Mouse (Mus musculus) layer of hippocampus, postnatal 36 days (tissue): Measurements from ENCODE around the gene H2-K1. TPM values are rescaled to one million over a fixed set of nuclear protein-coding genes. Genes with fewer than 3 reads are reported as not detected.

ENCODE experiments used
- DNase-seq, 2 experiments: peaks; one replicate each; pipeline ENCODE4 v3.0.0; 2022
- total RNA-seq, 2 experiments: library from RNA; stranded (reverse); gene quantifications; 2 replicates each; pipeline ENCODE4 v1.2.3; 2021

Gene H2-K1
- total RNA-seq, 2 experiments from 2014 or later, result 16.3 to 16.9 TPM

GRCm38 (mm10) chr17:33981192-33981909 is 18.8 kb downstream of the H2-K1 start:
- DNase-seq, result peak; percentile 83

- no peak for DNase-seq
These were observed 19.7 kb downstream of the H2-K1 start for GRCm38 (mm10) chr17:33980181-33981035.

- DNase-seq, result no peak
These were observed 20.6 kb downstream of the H2-K1 start for GRCm38 (mm10) chr17:33979512-33980050.

GRCm38 (mm10) chr17:33978631-33979031 is 21.5 kb downstream of the H2-K1 start:
- DNase-seq, result no peak

DNA sequence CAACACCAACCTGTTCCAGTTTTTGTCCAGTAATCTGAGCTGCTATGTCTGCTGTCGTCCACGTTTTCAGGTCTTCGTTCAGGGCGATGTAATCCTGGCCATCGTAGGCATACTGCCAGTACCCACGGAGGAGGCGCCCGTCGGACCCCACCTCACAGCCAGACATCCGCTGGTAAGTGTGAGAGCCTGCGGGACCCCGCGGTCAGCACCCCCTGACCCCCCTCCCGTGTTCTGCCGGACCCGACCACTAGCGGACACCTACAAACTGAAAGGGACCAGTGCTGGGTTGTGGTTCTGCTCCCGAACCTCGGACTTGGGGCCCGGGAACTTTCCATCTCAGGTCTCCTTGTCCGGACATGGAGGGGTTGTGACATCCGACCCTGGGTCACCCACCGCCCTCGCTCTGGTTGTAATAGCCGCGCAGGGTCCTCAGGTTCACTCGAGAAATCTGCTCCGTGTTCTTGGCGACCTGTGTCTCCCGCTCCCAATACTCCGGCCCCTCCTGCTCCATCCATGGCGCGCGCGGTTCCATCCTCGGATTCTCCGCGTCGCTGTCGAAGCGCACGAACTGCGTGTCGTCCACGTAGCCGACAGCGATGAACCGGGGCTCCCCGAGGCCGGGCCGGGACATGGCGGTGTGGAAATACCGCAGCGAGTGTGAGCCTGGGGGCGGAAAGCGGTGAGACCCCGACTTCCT is 22.1 kb downstream of the H2-K1 start:
- no peak for DNase-seq

DNA sequence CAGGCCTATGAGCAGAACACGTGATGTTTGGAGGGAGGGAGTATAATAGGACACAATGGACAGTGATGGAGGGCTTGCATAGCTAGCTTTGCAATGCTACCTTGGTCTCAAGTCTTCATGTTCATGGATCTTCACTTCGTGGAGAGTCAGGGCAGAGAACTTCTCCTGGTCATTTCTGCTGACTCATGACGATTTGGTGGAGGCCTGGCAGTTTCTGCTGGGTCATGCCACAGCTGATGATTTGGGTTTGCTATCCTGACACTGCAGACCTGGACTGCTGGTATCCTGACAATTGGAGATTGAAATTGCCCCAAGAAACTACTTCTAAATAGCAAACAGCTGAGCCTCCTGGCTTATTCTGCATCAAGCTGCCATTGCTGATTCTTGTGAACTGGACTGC is 26.6 kb downstream of the H2-K1 start:
- DNase-seq, result no peak

DNA sequence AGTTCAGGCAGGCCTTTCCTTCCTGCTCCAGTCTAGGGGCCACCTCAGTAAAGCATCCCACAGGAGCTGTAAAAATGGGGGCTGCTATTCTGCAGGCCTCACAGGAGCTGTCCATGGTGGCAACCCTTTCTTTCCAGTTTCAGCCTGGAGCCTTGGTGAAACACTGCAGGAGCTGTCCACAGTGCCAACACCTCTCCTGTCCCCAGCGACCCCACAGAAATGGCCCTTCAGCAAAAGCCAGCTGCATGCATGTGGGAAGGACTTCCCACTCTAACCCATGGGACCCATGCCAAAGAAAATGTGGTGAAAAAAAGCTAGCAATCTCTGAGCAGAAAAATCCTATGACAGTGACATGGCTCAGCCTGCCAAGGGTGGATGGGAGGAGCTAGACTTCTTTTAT is 27.5 kb downstream of the H2-K1 start:
- DNase-seq, result no peak

DNA sequence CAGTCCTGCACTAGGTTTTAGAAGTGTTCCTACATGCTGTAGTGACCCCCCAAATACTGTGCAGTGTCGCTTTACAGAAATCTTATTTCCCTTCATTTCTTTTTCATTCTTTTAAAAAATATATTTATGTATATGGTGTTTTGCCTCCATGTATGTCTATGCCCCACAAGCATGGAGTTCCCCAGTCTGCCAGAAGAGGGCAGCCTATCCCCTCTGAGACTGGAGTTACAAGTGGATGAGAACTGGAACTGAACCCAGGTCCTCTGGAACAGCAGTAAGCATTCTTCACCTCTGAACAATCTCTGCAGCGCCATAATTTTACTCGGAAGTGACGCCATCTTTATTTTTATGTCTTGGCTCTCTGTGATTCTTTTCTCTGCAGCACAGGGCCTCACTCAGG is 30.8 kb downstream of the H2-K1 start:
- DNase-seq, result no peak

GRCm38 (mm10) chr17:33968927-33969326 is 31.2 kb downstream of the H2-K1 start:
- no peak for DNase-seq

GRCm38 (mm10) chr17:33968489-33968888 is 31.7 kb downstream of the H2-K1 start:
- peak; percentile 67 to 68 for DNase-seq

GRCm38 (mm10) chr17:33965846-33966550 is 34.1 kb downstream of the H2-K1 start:
- no peak for DNase-seq

DNA sequence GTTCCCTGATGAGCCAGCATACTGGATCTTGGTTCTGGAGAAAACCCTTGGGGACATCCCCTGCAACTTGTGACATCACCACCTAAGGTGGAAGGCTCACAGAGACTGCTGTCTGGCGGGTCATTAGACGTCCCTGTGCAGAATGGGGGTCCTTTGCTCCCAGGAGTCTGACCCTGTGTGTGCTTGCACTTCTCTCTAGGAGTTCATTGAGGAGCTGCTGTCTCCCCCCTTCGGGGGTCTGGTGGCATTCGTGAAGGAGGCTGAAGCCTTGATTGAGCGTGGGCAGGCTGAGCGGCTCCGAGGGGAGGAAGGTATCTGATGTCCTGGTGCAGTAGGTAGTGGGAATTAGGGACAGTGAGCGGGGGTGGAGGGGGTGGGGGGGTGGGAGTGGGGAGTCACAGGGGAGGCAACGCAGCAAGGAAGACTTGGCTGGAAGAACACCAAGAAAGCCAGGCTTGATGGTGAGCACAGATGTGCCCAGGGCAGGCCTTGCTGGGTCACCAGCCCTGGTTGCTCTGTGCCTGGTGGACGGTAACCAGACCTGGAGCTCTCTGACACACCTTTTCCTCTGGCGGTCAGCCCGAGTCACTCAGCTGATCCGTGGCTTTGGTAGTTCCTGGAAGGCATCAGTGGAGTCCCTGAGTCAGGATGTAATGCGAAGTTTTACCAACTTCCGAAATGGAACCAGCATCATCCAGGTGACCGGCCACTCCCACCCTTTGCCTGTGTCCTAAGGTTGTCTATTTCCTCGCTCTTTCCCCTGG is 34.9 kb downstream of the H2-K1 start:
- no peak for DNase-seq

GRCm38 (mm10) chr17:33962876-33963275 is 37.3 kb downstream of the H2-K1 start:
- DNase-seq, result no peak

DNA sequence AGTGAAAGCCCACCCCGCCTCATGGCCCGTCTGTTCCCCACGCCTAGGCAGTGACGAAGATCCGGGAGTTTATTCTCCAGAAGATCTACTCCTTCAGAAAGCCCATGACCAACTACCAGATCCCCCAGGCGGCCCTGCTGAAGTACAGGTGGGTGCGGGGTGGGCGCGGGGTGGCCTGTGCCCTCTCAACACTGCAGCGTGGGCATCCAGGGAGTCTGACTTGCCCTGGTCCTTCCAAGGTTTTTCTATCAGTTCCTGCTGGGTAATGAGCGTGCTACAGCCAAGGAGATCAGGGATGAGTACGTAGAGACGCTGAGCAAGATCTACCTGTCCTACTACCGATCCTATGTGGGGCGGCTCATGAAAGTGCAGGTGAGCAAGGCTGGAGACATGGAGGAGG is 40.2 kb downstream of the H2-K1 start:
- no peak for DNase-seq

GRCm38 (mm10) chr17:33959135-33959534 is 41.0 kb downstream of the H2-K1 start:
- DNase-seq, result no peak

DNA sequence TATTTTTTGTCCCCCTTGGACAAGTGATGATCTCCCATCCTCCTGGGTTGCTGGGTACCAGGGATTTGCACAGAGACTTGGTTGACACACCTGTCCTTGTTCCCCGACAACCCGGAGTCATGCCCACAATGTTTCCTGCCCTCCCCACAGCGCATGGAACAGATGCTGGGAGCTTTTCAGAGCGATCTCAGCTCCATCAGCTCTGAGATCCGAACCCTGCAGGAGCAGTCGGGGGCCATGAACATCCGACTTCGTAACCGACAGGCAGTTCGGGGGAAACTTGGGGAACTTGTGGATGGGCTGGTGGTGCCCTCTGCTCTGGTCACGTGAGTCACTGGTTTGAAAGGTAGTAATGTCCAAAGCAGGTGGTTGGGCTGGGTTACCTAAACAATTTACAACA is 41.7 kb downstream of the H2-K1 start:
- DNase-seq, result no peak

DNA sequence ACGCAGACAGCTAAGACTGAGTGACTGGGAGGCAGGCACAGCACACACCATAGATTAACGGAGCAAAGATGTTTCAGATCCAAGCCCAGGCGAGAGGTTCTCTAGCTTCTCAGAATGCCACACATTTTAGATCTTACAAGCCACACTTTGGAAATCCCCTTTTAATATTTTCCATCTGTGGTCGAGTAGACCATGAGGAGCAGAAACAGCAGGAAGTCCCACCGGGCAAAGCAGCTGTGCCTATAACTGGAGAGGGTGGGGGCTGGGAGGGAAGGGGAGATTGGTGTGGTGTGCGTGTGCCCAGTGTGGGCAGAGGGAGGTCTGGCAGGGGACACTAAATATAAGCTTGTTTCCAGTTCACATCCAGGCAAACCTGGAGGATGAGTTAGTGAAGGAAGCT is 42.7 kb downstream of the H2-K1 start:
- no peak for DNase-seq

DNA sequence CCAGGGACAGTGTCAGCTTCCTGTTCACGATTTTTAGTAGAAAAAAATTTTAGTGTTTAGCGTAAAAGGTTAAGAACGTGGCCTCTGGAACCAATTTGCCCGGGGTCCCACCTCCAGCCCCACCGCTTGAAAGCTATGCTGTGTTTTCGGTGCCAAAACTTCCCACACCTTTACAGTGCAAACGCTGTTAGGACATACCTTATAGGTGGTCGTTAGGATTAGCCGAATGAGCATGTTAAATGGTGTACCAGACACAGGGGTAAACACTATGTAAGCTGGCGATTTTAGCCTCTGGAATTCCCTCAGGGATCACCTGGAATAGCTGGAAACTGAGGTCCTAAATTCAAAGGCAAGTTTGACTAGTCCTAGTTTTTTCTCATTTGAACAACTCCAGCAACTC is 43.8 kb downstream of the H2-K1 start:
- DNase-seq, result no peak

GRCm38 (mm10) chr17:33955555-33956214 is 44.5 kb downstream of the H2-K1 start, which contains the start of the genes Vps52 and Rps18:
Gene Vps52 (plus strand): TSS chr17:33955812.
Gene Rps18 (minus strand): TSS chr17:33956001.
- DNase-seq, result peak; percentile 93 to 96

- DNase-seq, result no peak
These were observed 45.2 kb downstream of the H2-K1 start for GRCm38 (mm10) chr17:33954646-33955554.
